Mouse (Mus musculus) thymus, adult 2 months (tissue): Measurements from ENCODE around the gene Gm14226. TPM values are rescaled to one million over a fixed set of nuclear protein-coding genes. Genes with fewer than 3 reads are reported as not detected.

Source experiments
- DNase-seq: peaks from one replicate; pipeline ENCODE4 v3.0.0; 2021
- H3K27ac ChIP-seq: fragments of 200-500 bp; 2 replicates; pipeline ENCODE4 v1.5.1; 2012; ENCODE audit warnings: low read length, control low read depth; ENCODE audit not compliant: control insufficient read depth, insufficient read depth
- H3K27me3 ChIP-seq: fragments of 200-500 bp; 2 replicates; pipeline ENCODE4 v1.6.1; 2012; ENCODE audit warnings: mild to moderate bottlenecking, low read length, moderate library complexity, mixed read lengths; ENCODE audit not compliant: control insufficient read depth, insufficient read depth
- H3K36me3 ChIP-seq: fragments of 200-500 bp; 2 replicates; pipeline ENCODE4 v1.6.1; 2012; ENCODE audit warnings: mild to moderate bottlenecking, low read length, moderate library complexity; ENCODE audit not compliant: control insufficient read depth, insufficient read depth
- H3K4me1 ChIP-seq: fragments of 200-500 bp; replicated peaks from 2 replicates; pipeline ENCODE4 v1.6.1; 2012; ENCODE audit warnings: low read length; ENCODE audit not compliant: control insufficient read depth, insufficient read depth
- H3K4me3 ChIP-seq: fragments of 200-500 bp; 2 replicates; pipeline ENCODE4 v1.5.1; 2012; ENCODE audit warnings: mild to moderate bottlenecking, low read length, control low read depth, moderate library complexity; ENCODE audit not compliant: control insufficient read depth, insufficient read depth
- CTCF ChIP-seq: fragments of 200-500 bp; IDR thresholded peaks from 2 replicates; pipeline ENCODE4 v1.5.1; 2012; ENCODE audit warnings: mild to moderate bottlenecking, control low read depth, low read length, moderate library complexity, borderline replicate concordance; ENCODE audit not compliant: control insufficient read depth, poor library complexity, insufficient read depth; ENCODE audit errors: extremely low read depth
- POLR2A ChIP-seq: fragments of 200-500 bp; IDR thresholded peaks from 2 replicates; pipeline ENCODE4 v1.6.1; 2012; ENCODE audit warnings: mild to moderate bottlenecking, low read length, control low read depth, moderate library complexity; ENCODE audit not compliant: control insufficient read depth, poor library complexity, insufficient read depth; ENCODE audit errors: extremely low read depth
- WGBS: fragments of 180-500 bp; shearing (Covaris S2); methylation state at CpG from one replicate; pipeline ENCODE4 v1.1.7; 2018; 5-methylcytosine and 5-hydroxymethylcytosine counted together
- polyA plus RNA-seq: library from polyadenylated mRNA; depleted of rRNA; stranded (reverse); fragments of >200 nt; gene quantifications from 2 replicates; pipeline ENCODE4 v1.2.3, GENCODE M21; 2012; rRNA removed

Gene Gm14226
- polyA plus RNA-seq, 1 experiment, result 0.16 TPM

DNA sequence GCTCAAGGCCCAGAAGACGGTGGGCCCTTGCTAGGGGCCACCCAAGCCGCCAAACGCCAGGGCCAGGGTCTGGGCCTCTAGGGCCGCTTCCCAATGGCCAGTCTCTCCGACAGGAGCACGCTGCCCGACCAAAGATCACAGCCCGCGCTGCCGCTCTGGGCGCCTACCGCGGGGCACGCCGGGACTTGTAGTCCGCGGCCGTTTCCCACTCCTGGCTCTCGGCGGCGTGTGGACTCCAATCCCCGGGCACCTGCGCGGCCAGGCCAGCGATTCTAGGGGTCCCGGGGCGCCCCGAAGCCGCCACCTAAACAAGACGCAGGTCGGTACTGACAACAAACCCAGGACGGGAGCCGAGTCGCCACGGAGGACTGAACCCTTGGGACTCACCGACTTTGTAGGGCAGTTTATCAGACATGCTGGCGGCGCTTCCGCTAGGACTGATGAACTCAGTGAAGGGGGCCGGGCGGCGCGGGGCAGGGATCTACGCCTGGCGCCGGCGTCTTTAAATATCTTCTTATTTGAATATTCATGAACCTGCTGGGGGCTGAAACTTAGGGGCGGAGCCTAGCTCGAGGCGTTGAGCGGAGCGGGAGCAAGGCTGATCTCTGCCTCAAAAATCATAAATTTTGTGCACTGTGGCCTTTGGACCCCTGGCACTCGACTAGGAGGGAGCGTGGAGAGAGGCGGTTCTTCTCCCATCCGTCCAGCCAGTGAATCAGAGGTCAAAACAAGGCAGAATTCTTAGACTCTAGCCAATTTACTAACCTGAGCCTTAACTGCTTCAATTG lies 56.1 kb downstream of the Gm14226 start, which contains the start of gene Ahcy:
TSS of gene Ahcy (minus strand) at position 520 of the 788 bp plus-strand sequence.
- under 1% methylated on average over 56 of the region's 56 CpGs for WGBS
- peak; percentile 88 for DNase-seq
- Histone ChIP-seq H3K4me1 (peaks cover 14% of the 10 kb centered on the region), H3K27me3 (no peaks in the 10 kb centered on the region), H3K36me3 (no peaks in the 10 kb centered on the region), H3K4me3 (peak within 1 kb of the TSS; percentile 77), H3K27ac (peak within 1 kb of the TSS; percentile 69)
- TF ChIP-seq CTCF (0 out of 2 replicates have a peak, but pooled peaks have one; percentile 23), POLR2A (peak; percentile 57)

GRCm38 (mm10) chr2:155074766-155075330 lies 56.8 kb downstream of the Gm14226 start:
- no peak for DNase-seq
- TF ChIP-seq CTCF (no peak), POLR2A (no peak)
- H3K4me1 ChIP-seq, result peaks cover 17% of the 10 kb centered on the region
- H3K27ac ChIP-seq, result peak overlapping the region; percentile 69
- peak overlapping the region; percentile 77 for H3K4me3 ChIP-seq
- H3K36me3 ChIP-seq, result no peaks in the 10 kb centered on the region
- no peaks in the 10 kb centered on the region for H3K27me3 ChIP-seq
- WGBS, result 55% methylated on average over 12 of the region's 12 CpGs

DNA sequence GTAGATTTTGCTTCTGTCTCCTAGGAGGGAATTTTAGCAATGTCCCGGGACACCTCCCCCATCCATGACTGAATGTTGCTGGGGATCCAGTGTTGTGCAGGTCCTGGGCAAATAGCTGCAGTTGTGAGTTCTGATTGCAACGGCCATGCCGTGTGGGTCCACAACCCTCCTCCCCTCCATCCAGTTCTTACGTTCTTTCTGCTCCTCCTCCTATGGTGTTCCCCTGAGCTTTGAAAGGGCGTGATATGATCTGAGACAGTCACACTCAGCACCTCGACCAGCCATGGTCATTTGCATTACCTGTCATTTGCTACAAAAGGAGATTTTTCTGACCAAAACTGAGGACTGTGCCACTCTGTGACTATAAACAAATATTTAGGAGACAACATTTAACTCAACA lies 57.6 kb downstream of the Gm14226 start:
- no peak overlapping the region for H3K4me3 ChIP-seq
- no peak overlapping the region for H3K27ac ChIP-seq
- H3K4me1 ChIP-seq, result peaks cover 18% of the 10 kb centered on the region
- DNase-seq, result no peak
- H3K27me3 ChIP-seq, result no peaks in the 10 kb centered on the region
- no peaks in the 10 kb centered on the region for H3K36me3 ChIP-seq
- WGBS, result 94% methylated on average over 6 of the region's 6 CpGs
- no peak for TF ChIP-seq CTCF
- TF ChIP-seq POLR2A, result no peak

Other genes with a start within 250 kb of the Gm14226 start
- gene Gm14214, start 248.2 kb upstream of the Gm14226 start, polyA plus RNA-seq, result not detected in 2 replicates
- 437 and 554 TPM in 2 replicates for gene Raly, start 227.2 kb upstream of the Gm14226 start, polyA plus RNA-seq
- 4.7 and 5.0 TPM in 2 replicates for gene a, start 226.9 kb upstream of the Gm14226 start, polyA plus RNA-seq
- 9.7 and 11.0 TPM in 2 replicates for gene Eif2s2, start 125.3 kb upstream of the Gm14226 start, polyA plus RNA-seq
- gene Ahcy, start 56.2 kb downstream of the Gm14226 start, polyA plus RNA-seq, result 90.7 and 99.4 TPM in 2 replicates
- gene Itch, start 115.2 kb downstream of the Gm14226 start, polyA plus RNA-seq, result 15.4 and 16.9 TPM in 2 replicates
- 277 and 303 TPM in 2 replicates for gene Dynlrb1, start 218.3 kb downstream of the Gm14226 start, polyA plus RNA-seq